Mouse (Mus musculus) kidney, postnatal 0 days (tissue): ENCODE results near the gene Ptprcap. TPM values are rescaled to one million over a fixed set of nuclear protein-coding genes. Genes with fewer than 3 reads are reported as not detected.

Source experiments
- ATAC-seq: fragments of 200-750 bp; cut with Nextera tagmentation; replicated peaks from 2 replicates; pipeline ENCODE4 v1.8.0; 2017; ENCODE audit warnings: low read depth, moderate number of reproducible peaks, moderate TSS enrichment, moderate library complexity; ENCODE audit not compliant: low FRiP score
- DNase-seq: peaks from one replicate; pipeline ENCODE4 v3.0.0-alpha.2; 2016; ENCODE audit warnings: low spot score
- H3K27ac ChIP-seq: fragments of 300-500 bp; sonication (generic); 2 replicates; pipeline ENCODE4 v1.5.1; 2014; ENCODE audit warnings: mild to moderate bottlenecking
- H3K27me3 ChIP-seq: fragments of 300-500 bp; sonication (generic); 2 replicates; pipeline ENCODE4 v1.6.1; 2014; ENCODE audit warnings: low read length, mixed read lengths; ENCODE audit not compliant: insufficient read depth
- H3K36me3 ChIP-seq: fragments of 300-500 bp; sonication (generic); 2 replicates; pipeline ENCODE4 v1.6.1; 2014; ENCODE audit warnings: low read length, mixed read lengths; ENCODE audit not compliant: insufficient read depth
- H3K4me1 ChIP-seq: fragments of 300-500 bp; sonication (generic); replicated peaks from 2 replicates; pipeline ENCODE4 v1.6.1; 2014; ENCODE audit warnings: antibody characterized with exemption, low read length, mixed read lengths; ENCODE audit not compliant: insufficient read depth
- H3K4me2 ChIP-seq: fragments of 300-500 bp; sonication (generic); 2 replicates; pipeline ENCODE4 v1.6.1; 2014; ENCODE audit warnings: mild to moderate bottlenecking, low read length, moderate library complexity, mixed read lengths
- H3K4me3 ChIP-seq: fragments of 300-500 bp; sonication (generic); replicated peaks from 2 replicates; pipeline ENCODE4 v1.5.1; 2014; ENCODE audit warnings: low read depth, low read length
- H3K9ac ChIP-seq: fragments of 300-500 bp; sonication (generic); 2 replicates; pipeline ENCODE4 v1.6.1; 2014; ENCODE audit warnings: low read depth, low read length
- H3K9me3 ChIP-seq: fragments of 300-500 bp; sonication (generic); replicated peaks from 2 replicates; pipeline ENCODE4 v1.6.1; 2016; ENCODE audit warnings: low read length, inconsistent platforms, mixed read lengths
- CTCF ChIP-seq: IDR thresholded peaks from 2 replicates; pipeline ENCODE4 v1.5.1; 2016; ENCODE audit warnings: antibody characterized with exemption, low read depth, mild to moderate bottlenecking, moderate library complexity
- WGBS: fragments of 180-500 bp; shearing (Covaris S2); extraction: QIAGEN DNeasy Blood & Tissue Kit; methylation state at CpG from one replicate; pipeline ENCODE4 v1.1.7; 2014; 5-methylcytosine and 5-hydroxymethylcytosine counted together
- polyA plus RNA-seq: library from polyadenylated mRNA; unstranded; fragments of >200 nt; fragmentation: Nextera tagmentation; extraction: Ambion mirVana; gene quantifications from 2 replicates; pipeline ENCODE4 v1.2.1, GENCODE M21; 2015

Gene Ptprcap
- polyA plus RNA-seq, 1 experiment from 2014 or later, result 0.91 TPM

GRCm38 (mm10) chr19:4155223-4156072, 2.0 kb downstream of the Ptprcap start:
- DNase-seq, result peak; percentile 71
- no peak overlapping the region for H3K9ac ChIP-seq
- TF ChIP-seq CTCF, result no peak
- WGBS, result 52% methylated on average over 6 of the region's 6 CpGs
- ATAC-seq, result peak; percentile 12; the same call in 1 of the 2 replicates
- H3K4me2 ChIP-seq, result no peak overlapping the region
- 0 out of 2 replicates have a peak overlapping the region, but pooled peaks have one; percentile 25 for H3K27ac ChIP-seq
- H3K4me3 ChIP-seq, result no peak overlapping the region
- peaks cover 49% of the 10 kb centered on the region for H3K36me3 ChIP-seq
- no peaks in the 10 kb centered on the region for H3K9me3 ChIP-seq
- no peaks in the 10 kb centered on the region for H3K27me3 ChIP-seq
- H3K4me1 ChIP-seq, result no peaks in the 10 kb centered on the region

- Histone ChIP-seq H3K27me3 (no peaks in the 10 kb centered on the region), H3K27ac (0 out of 2 replicates have a peak overlapping the region, but pooled peaks have one; percentile 25), H3K9ac (0 out of 2 replicates have a peak overlapping the region, but pooled peaks have one; percentile 13), H3K36me3 (peaks cover 49% of the 10 kb centered on the region), H3K9me3 (no peaks in the 10 kb centered on the region), H3K4me2 (no peak overlapping the region), H3K4me3 (no peak overlapping the region), H3K4me1 (no peaks in the 10 kb centered on the region)
- no peak; the same call in 1 of the 2 replicates for ATAC-seq
- TF ChIP-seq CTCF, result no peak
- DNase-seq, result no peak
- 57% methylated on average over 20 of the region's 20 CpGs for WGBS
These were observed 2.7 kb downstream of the Ptprcap start for GRCm38 (mm10) chr19:4156073-4156579.

GRCm38 (mm10) chr19:4156771-4157170, 3.4 kb downstream of the Ptprcap start:
- peaks cover 52% of the 10 kb centered on the region for H3K36me3 ChIP-seq
- no peak for ATAC-seq

GRCm38 (mm10) chr19:4159049-4159448, 5.6 kb downstream of the Ptprcap start:
- H3K9ac ChIP-seq, result no peak overlapping the region
- peaks cover 43% of the 10 kb centered on the region for H3K36me3 ChIP-seq
- H3K27me3 ChIP-seq, result no peaks in the 10 kb centered on the region
- H3K4me1 ChIP-seq, result peaks cover 4% of the 10 kb centered on the region; the same call in 1 of the 2 replicates
- ATAC-seq, result no peak
- H3K27ac ChIP-seq, result no peak overlapping the region
- 94% methylated on average over 8 of the region's 8 CpGs for WGBS
- H3K4me2 ChIP-seq, result no peak overlapping the region
- TF ChIP-seq CTCF, result no peak
- no peak for DNase-seq
- H3K9me3 ChIP-seq, result no peaks in the 10 kb centered on the region
- H3K4me3 ChIP-seq, result no peak overlapping the region

More at GRCm38 (mm10) chr19:4156771-4157170, 3.4 kb downstream of the Ptprcap start:
- H3K4me1 ChIP-seq, result no peaks in the 10 kb centered on the region
- no peaks in the 10 kb centered on the region for H3K9me3 ChIP-seq
- DNase-seq, result no peak
- H3K27me3 ChIP-seq, result no peaks in the 10 kb centered on the region
- no peak overlapping the region for H3K4me3 ChIP-seq
- no peak for TF ChIP-seq CTCF
- H3K27ac ChIP-seq, result no peak overlapping the region
- H3K4me2 ChIP-seq, result no peak overlapping the region
- no peak overlapping the region for H3K9ac ChIP-seq
- WGBS, result 88% methylated on average over 12 of the region's 12 CpGs

- no peak for TF ChIP-seq CTCF
- 6% methylated on average over 42 of the region's 42 CpGs for WGBS
- no peaks in the 10 kb centered on the region for H3K9me3 ChIP-seq
These were observed 9.5 kb downstream of the Ptprcap start, which contains the start of gene Rps6kb2 for GRCm38 (mm10) chr19:4162646-4163542. TSS of gene Rps6kb2 (minus strand) at chr19:4163354.

GRCm38 (mm10) chr19:4163543-4163887, 10.1 kb downstream of the Ptprcap start:
- no peak overlapping the region for H3K9ac ChIP-seq
- H3K4me1 ChIP-seq, result peaks cover 4% of the 10 kb centered on the region; the same call in 1 of the 2 replicates
- TF ChIP-seq CTCF, result no peak
- ATAC-seq (no peak), DNase-seq (no peak)
- H3K9me3 ChIP-seq, result no peaks in the 10 kb centered on the region
- H3K36me3 ChIP-seq, result peaks cover 29% of the 10 kb centered on the region
- H3K4me2 ChIP-seq, result peak overlapping the region; percentile 92
- H3K27ac ChIP-seq, result no peak overlapping the region
- H3K4me3 ChIP-seq, result peak overlapping the region; percentile 73
- no peaks in the 10 kb centered on the region for H3K27me3 ChIP-seq
- WGBS, result 36% methylated on average over 4 of the region's 4 CpGs

More at GRCm38 (mm10) chr19:4162646-4163542, 9.5 kb downstream of the Ptprcap start, which contains the start of gene Rps6kb2:
- H3K9ac ChIP-seq, result peak within 1 kb of the TSS; percentile 84
- peak within 1 kb of the TSS; percentile 92 for H3K4me2 ChIP-seq
- ATAC-seq (peak; percentile 76), DNase-seq (peak; percentile 98)
- peak within 1 kb of the TSS; percentile 73 for H3K4me3 ChIP-seq
- H3K4me1 ChIP-seq, result peaks cover 4% of the 10 kb centered on the region; the same call in 1 of the 2 replicates
- no peaks in the 10 kb centered on the region for H3K27me3 ChIP-seq
- H3K27ac ChIP-seq, result peak within 1 kb of the TSS; percentile 25; the same call in 1 of the 2 replicates
- peaks cover 34% of the 10 kb centered on the region for H3K36me3 ChIP-seq
